Mouse (Mus musculus) liver, embryonic 11.5 days (tissue): ENCODE results near the gene H2al1f. TPM values are rescaled to one million over a fixed set of nuclear protein-coding genes. Genes with fewer than 3 reads are reported as not detected.
"Not testable (repeated sequence)": the region's sequence is repeated elsewhere in the genome, so short reads cannot be mapped to it uniquely, and the experiment has no call there.

Experiments used
- ATAC-seq: fragments of 200-750 bp; cut with Nextera tagmentation; replicated peaks from 2 replicates; pipeline ENCODE4 v1.8.0; 2017; ENCODE audit warnings: moderate number of reproducible peaks, mild to moderate bottlenecking, moderate TSS enrichment, moderate library complexity; ENCODE audit not compliant: low FRiP score
- DNase-seq: peaks from one replicate; pipeline ENCODE4 v3.0.0-alpha.2; 2017; ENCODE audit warnings: low spot score
- H3K27ac ChIP-seq: fragments of 300-500 bp; sonication (generic); 2 replicates; pipeline ENCODE4 v1.5.1; 2014; ENCODE audit warnings: mild to moderate bottlenecking, low read depth, low read length, control low read depth
- H3K27me3 ChIP-seq: fragments of 300-500 bp; sonication (generic); replicated peaks from 2 replicates; pipeline ENCODE4 v1.6.1; 2014; ENCODE audit warnings: low read length, mixed read lengths; ENCODE audit not compliant: control insufficient read depth, insufficient read depth
- H3K36me3 ChIP-seq: fragments of 300-500 bp; sonication (generic); 2 replicates; pipeline ENCODE4 v1.6.1; 2014; ENCODE audit warnings: mild to moderate bottlenecking, low read length, moderate library complexity, mixed read lengths; ENCODE audit not compliant: control insufficient read depth, insufficient read depth
- H3K4me1 ChIP-seq: fragments of 300-500 bp; sonication (generic); replicated peaks from 2 replicates; pipeline ENCODE4 v1.6.1; 2014; ENCODE audit warnings: low read length, mixed read lengths; ENCODE audit not compliant: control insufficient read depth, insufficient read depth
- H3K4me2 ChIP-seq: fragments of 300-500 bp; sonication (generic); 2 replicates; pipeline ENCODE4 v1.6.1; 2014; ENCODE audit warnings: mild to moderate bottlenecking, control low read depth, moderate library complexity
- H3K4me3 ChIP-seq: fragments of 300-500 bp; sonication (generic); 2 replicates; pipeline ENCODE4 v1.5.1; 2014; ENCODE audit warnings: low read depth, low read length, control low read depth
- H3K9ac ChIP-seq: fragments of 300-500 bp; sonication (generic); 2 replicates; pipeline ENCODE4 v1.6.1; 2014; ENCODE audit warnings: low read depth, low read length, control low read depth
- H3K9me3 ChIP-seq: fragments of 300-500 bp; sonication (generic); 2 replicates; pipeline ENCODE4 v1.6.1; 2016; ENCODE audit warnings: low read length, inconsistent platforms, mixed read lengths; ENCODE audit not compliant: control insufficient read depth
- WGBS: fragments of 180-500 bp; shearing (Covaris S2); extraction: QIAGEN DNeasy Blood & Tissue Kit; methylation state at CpG from one replicate; pipeline ENCODE4 v1.1.7; 2014; 5-methylcytosine and 5-hydroxymethylcytosine counted together
- polyA plus RNA-seq: library from polyadenylated mRNA; unstranded; fragments of >200 nt; fragmentation: Nextera tagmentation; extraction: Ambion mirVana; gene quantifications from 2 replicates; pipeline ENCODE4 v1.2.1, GENCODE M21; 2014

H2al1f gene
- not detected in 2 replicates for polyA plus RNA-seq

GRCm38 (mm10) chrX:11314858-11315257, at the start of gene H2al1f:
Gene H2al1f (plus strand): TSS chrX:11315158.
- not testable (repeated sequence) for H3K4me3 ChIP-seq, H3K9ac ChIP-seq, H3K36me3 ChIP-seq, H3K4me2 ChIP-seq, H3K4me1 ChIP-seq, H3K27ac ChIP-seq, DNase-seq, ATAC-seq, H3K27me3 ChIP-seq, H3K9me3 ChIP-seq
- WGBS = no CpG with 5 or more reads among the region's 6 CpGs

- Histone ChIP-seq H3K4me3 (no peak overlapping the region), H3K36me3 (no peaks in the 10 kb centered on the region), H3K4me1 (no peaks in the 10 kb centered on the region), H3K27me3 (peaks cover 7% of the 10 kb centered on the region), H3K9me3 (no peaks in the 10 kb centered on the region), H3K9ac (no peak overlapping the region), H3K4me2 (no peak overlapping the region), H3K27ac (no peak overlapping the region)
- WGBS = 58% methylated on average over 7 of the region's 7 CpGs
- DNase-seq (no peak), ATAC-seq (no peak)
Measured at GRCm38 (mm10) chrX:11267791-11268190, 47.2 kb upstream of the H2al1f start.

GRCm38 (mm10) chrX:11269074-11269473, 45.9 kb upstream of the H2al1f start:
- WGBS = 81% methylated on average over 3 of the region's 3 CpGs

GRCm38 (mm10) chrX:11273190-11273589, 41.8 kb upstream of the H2al1f start:
- WGBS = 80% methylated on average over 3 of the region's 3 CpGs
- H3K4me3 ChIP-seq = no peak overlapping the region
- H3K36me3 ChIP-seq = no peaks in the 10 kb centered on the region
- no peak overlapping the region for H3K9ac ChIP-seq
- no peak overlapping the region for H3K27ac ChIP-seq
- H3K9me3 ChIP-seq = no peaks in the 10 kb centered on the region
- no peak overlapping the region for H3K4me2 ChIP-seq
- H3K27me3 ChIP-seq = no peaks in the 10 kb centered on the region; the same call in 1 of the 2 replicates
- DNase-seq (no peak), ATAC-seq (no peak)
- H3K4me1 ChIP-seq = no peaks in the 10 kb centered on the region

More at GRCm38 (mm10) chrX:11269074-11269473, 45.9 kb upstream of the H2al1f start:
- DNase-seq (no peak), ATAC-seq (no peak)
- peaks cover 7% of the 10 kb centered on the region for H3K27me3 ChIP-seq
- no peak overlapping the region for H3K27ac ChIP-seq
- no peak overlapping the region for H3K4me3 ChIP-seq
- H3K4me2 ChIP-seq = no peak overlapping the region
- H3K9ac ChIP-seq = no peak overlapping the region
- H3K4me1 ChIP-seq = no peaks in the 10 kb centered on the region
- no peaks in the 10 kb centered on the region for H3K9me3 ChIP-seq
- no peaks in the 10 kb centered on the region for H3K36me3 ChIP-seq

- ATAC-seq (no peak), DNase-seq (no peak)
- Histone ChIP-seq H3K9me3 (no peaks in the 10 kb centered on the region), H3K4me2 (no peak overlapping the region), H3K27ac (no peak overlapping the region), H3K4me1 (no peaks in the 10 kb centered on the region), H3K36me3 (no peaks in the 10 kb centered on the region), H3K27me3 (peaks cover 3% of the 10 kb centered on the region; the same call in 1 of the 2 replicates), H3K4me3 (no peak overlapping the region), H3K9ac (no peak overlapping the region)
- 84% methylated on average over 6 of the region's 6 CpGs for WGBS
Measured at GRCm38 (mm10) chrX:11277083-11277482, 37.9 kb upstream of the H2al1f start.

- no peak overlapping the region for H3K27ac ChIP-seq
- no peak for DNase-seq
- no peak overlapping the region for H3K4me2 ChIP-seq
- no peaks in the 10 kb centered on the region for H3K4me1 ChIP-seq
- H3K9me3 ChIP-seq = no peaks in the 10 kb centered on the region
- peaks cover 3% of the 10 kb centered on the region; the same call in 1 of the 2 replicates for H3K27me3 ChIP-seq
- 58% methylated on average over 2 of the region's 2 CpGs for WGBS
- ATAC-seq = no peak
- no peaks in the 10 kb centered on the region for H3K36me3 ChIP-seq
- H3K9ac ChIP-seq = no peak overlapping the region
- no peak overlapping the region for H3K4me3 ChIP-seq
Measured at GRCm38 (mm10) chrX:11280741-11281140, 34.2 kb upstream of the H2al1f start.

GRCm38 (mm10) chrX:11288306-11288882, 26.6 kb upstream of the H2al1f start:
- ATAC-seq (no peak), DNase-seq (no peak)
- 66% methylated on average over 14 of the region's 14 CpGs for WGBS
- no peaks in the 10 kb centered on the region for H3K36me3 ChIP-seq
- H3K27ac ChIP-seq = no peak overlapping the region
- H3K4me3 ChIP-seq = no peak overlapping the region
- H3K4me2 ChIP-seq = no peak overlapping the region
- no peaks in the 10 kb centered on the region for H3K9me3 ChIP-seq
- no peak overlapping the region for H3K9ac ChIP-seq
- H3K27me3 ChIP-seq = no peaks in the 10 kb centered on the region
- H3K4me1 ChIP-seq = no peaks in the 10 kb centered on the region

- 62% methylated on average over 4 of the region's 4 CpGs for whole genome bisulfite sequencing
- ATAC-seq (no peak), DNase-seq (no peak)
- Histone ChIP-seq H3K4me1 (no peaks in the 10 kb centered on the region), H3K4me3 (no peak overlapping the region), H3K4me2 (no peak overlapping the region), H3K9me3 (no peaks in the 10 kb centered on the region), H3K27ac (no peak overlapping the region), H3K9ac (no peak overlapping the region), H3K36me3 (no peaks in the 10 kb centered on the region), H3K27me3 (no peaks in the 10 kb centered on the region)
Measured at GRCm38 (mm10) chrX:11289244-11289643, 25.7 kb upstream of the H2al1f start.

GRCm38 (mm10) chrX:11298957-11299356, 16.0 kb upstream of the H2al1f start, which contains the start of gene H2al1a:
Gene H2al1a (plus strand): TSS chrX:11299257.
- H3K4me1 ChIP-seq, ATAC-seq, H3K9me3 ChIP-seq, H3K27me3 ChIP-seq, H3K36me3 ChIP-seq, H3K4me3 ChIP-seq, H3K27ac ChIP-seq, H3K4me2 ChIP-seq, DNase-seq, H3K9ac ChIP-seq: not testable (repeated sequence)
- no CpG with 5 or more reads among the region's 3 CpGs for WGBS
